Mouse (Mus musculus): Measurements from ENCODE around the gene Bst2. TPM values are rescaled to one million over a fixed set of nuclear protein-coding genes. Genes with fewer than 3 reads are reported as not detected.
A peak's percentile ranks its signal among the peaks of the same experiment; 100 is the strongest.
"Not testable (repeated sequence)": the region's sequence is repeated elsewhere in the genome, so short reads cannot be mapped to it uniquely, and the experiment has no call there.

Bst2 gene
- polyA plus RNA-seq, 1 experiment from 2014 or later = 4.2 TPM

DNA sequence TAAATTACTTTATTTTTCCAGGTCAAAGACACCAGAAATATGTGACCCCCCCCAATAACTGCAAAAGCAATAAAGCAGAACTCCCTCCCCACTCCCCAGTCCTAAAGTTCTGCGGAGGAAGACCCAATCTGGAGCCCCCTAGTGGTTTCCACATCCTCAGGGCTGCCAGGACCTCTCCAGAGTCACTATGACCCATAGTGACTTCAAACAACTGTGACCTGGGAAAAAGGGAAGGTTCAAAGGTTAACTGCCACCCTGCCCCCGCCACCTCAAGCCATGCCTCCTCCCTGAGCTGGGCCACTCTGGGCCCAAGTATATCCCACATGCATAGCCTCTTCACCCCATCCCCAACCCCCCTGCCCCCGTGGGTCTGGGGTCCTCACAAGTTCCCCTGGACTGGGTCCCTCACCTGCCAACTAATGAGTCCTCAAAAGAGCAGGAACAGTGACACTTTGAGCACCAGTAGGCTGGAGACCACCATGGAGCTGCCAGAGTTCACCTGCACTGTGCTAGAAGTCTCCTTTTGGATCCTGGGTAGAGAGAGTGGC, 2.9 kb downstream of the Bst2 start:
- Histone ChIP-seq H3K27ac (ENCODE audit: low read depth, low read length) (no peak overlapping the region), H3K9ac (ENCODE audit: low read depth, low read length) (no peak overlapping the region), H3K9me3 (replicated peaks; ENCODE audit: control insufficient read depth, low read length) (no peaks in the 10 kb centered on the region), H3K4me1 (ENCODE audit: control insufficient read depth, insufficient read depth, low read length) (no peaks in the 10 kb centered on the region), H3K36me3 (ENCODE audit: control insufficient read depth, insufficient read depth, low read length) (no peaks in the 10 kb centered on the region), H3K4me3 (ENCODE audit: low read depth, low read length) (no peak overlapping the region), H3K4me2 (no peak overlapping the region), H3K27me3 (ENCODE audit: control insufficient read depth, insufficient read depth, low read length) (0 out of 2 replicates have a peak, but pooled peaks cover 4% of the 10 kb centered on the region)
- WGBS (ENCODE audit: insufficient replicate concordance) = 40% methylated on average over 3 of the region's 3 CpGs
- no peak for ATAC-seq (replicated peaks; ENCODE audit: insufficient number of reproducible peaks, low FRiP score, low TSS enrichment)

- 54% methylated on average over 5 of the region's 12 CpGs for WGBS (ENCODE audit: insufficient replicate concordance)
- ATAC-seq (replicated peaks; ENCODE audit: insufficient number of reproducible peaks, low FRiP score, low TSS enrichment); H3K9ac ChIP-seq (ENCODE audit: low read depth, low read length); H3K27ac ChIP-seq (ENCODE audit: low read depth, low read length); H3K36me3 ChIP-seq (ENCODE audit: control insufficient read depth, insufficient read depth, low read length); H3K9me3 ChIP-seq (replicated peaks; ENCODE audit: control insufficient read depth, low read length); H3K4me3 ChIP-seq (ENCODE audit: low read depth, low read length); H3K27me3 ChIP-seq (ENCODE audit: control insufficient read depth, insufficient read depth, low read length); H3K4me2 ChIP-seq: not testable (repeated sequence)
- H3K4me1 ChIP-seq (ENCODE audit: control insufficient read depth, insufficient read depth, low read length) = peaks cover 15% of the 10 kb centered on the region
Measured at GRCm38 (mm10) chr8:71530735-71531467, 6.4 kb downstream of the Bst2 start.

DNA sequence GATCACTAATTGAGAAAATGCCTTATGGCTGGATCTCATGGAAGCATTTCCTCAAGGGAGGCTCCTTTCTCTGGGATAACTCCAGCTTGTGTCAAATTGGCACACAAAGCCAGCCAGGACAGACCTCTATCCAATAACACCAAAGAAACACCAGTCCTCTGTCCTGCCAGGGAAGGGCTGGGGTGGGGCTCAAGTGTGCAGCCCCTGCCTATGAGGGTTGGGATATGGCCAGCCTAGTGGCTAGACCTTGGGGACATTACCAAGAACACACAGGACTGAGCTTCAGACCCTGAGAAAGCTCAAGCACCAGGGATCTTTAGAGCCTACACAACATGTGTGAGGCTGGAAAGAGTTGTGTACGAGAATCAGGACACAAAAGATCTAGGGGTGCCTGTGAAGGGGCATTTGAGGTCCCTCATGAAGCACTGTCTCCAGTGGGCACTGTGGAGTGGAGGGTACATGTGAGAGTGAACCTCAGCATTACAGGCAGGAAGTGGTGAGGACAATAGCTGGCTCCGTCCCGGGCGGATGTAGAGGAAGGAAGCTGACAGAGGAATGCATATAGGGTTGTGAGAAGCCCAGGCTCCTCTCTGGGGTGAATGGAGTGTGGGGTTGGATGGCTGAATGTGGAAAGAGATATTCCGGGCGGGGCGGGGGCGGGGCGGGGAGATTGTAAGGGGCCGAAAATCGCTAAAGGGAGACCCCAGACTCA, 8.7 kb downstream of the Bst2 start:
- no peaks in the 10 kb centered on the region for H3K36me3 ChIP-seq (ENCODE audit: control insufficient read depth, insufficient read depth, low read length)
- no peaks in the 10 kb centered on the region for H3K9me3 ChIP-seq (replicated peaks; ENCODE audit: control insufficient read depth, low read length)
- H3K27ac ChIP-seq (ENCODE audit: low read depth, low read length) = peak overlapping the region; percentile 89
- H3K4me2 ChIP-seq = no peak overlapping the region
- 64% methylated on average over 11 of the region's 11 CpGs for WGBS (ENCODE audit: insufficient replicate concordance)
- no peak overlapping the region for H3K4me3 ChIP-seq (ENCODE audit: low read depth, low read length)
- ATAC-seq (replicated peaks; ENCODE audit: insufficient number of reproducible peaks, low FRiP score, low TSS enrichment) = peak; percentile 75; the same call in 1 of the 2 replicates
- peaks cover 12% of the 10 kb centered on the region for H3K27me3 ChIP-seq (ENCODE audit: control insufficient read depth, insufficient read depth, low read length)
- no peak overlapping the region for H3K9ac ChIP-seq (ENCODE audit: low read depth, low read length)
- H3K4me1 ChIP-seq (ENCODE audit: control insufficient read depth, insufficient read depth, low read length) = peaks cover 19% of the 10 kb centered on the region

GRCm38 (mm10) chr8:71527162-71527870, 9.9 kb downstream of the Bst2 start:
- H3K9ac ChIP-seq (ENCODE audit: low read depth, low read length) = no peak overlapping the region
- peaks cover 19% of the 10 kb centered on the region for H3K4me1 ChIP-seq (ENCODE audit: control insufficient read depth, insufficient read depth, low read length)
- no peaks in the 10 kb centered on the region for H3K9me3 ChIP-seq (replicated peaks; ENCODE audit: control insufficient read depth, low read length)
- H3K4me2 ChIP-seq = no peak overlapping the region; the same call in 1 of the 2 replicates
- WGBS (ENCODE audit: insufficient replicate concordance) = 33% methylated on average over 3 of the region's 3 CpGs
- peaks cover 12% of the 10 kb centered on the region for H3K27me3 ChIP-seq (ENCODE audit: control insufficient read depth, insufficient read depth, low read length)
- peak overlapping the region; percentile 75 for H3K27ac ChIP-seq (ENCODE audit: low read depth, low read length)
- no peak overlapping the region for H3K4me3 ChIP-seq (ENCODE audit: low read depth, low read length)
- no peaks in the 10 kb centered on the region for H3K36me3 ChIP-seq (ENCODE audit: control insufficient read depth, insufficient read depth, low read length)
- no peak; the same call in 1 of the 2 replicates for ATAC-seq (replicated peaks; ENCODE audit: insufficient number of reproducible peaks, low FRiP score, low TSS enrichment)

DNA sequence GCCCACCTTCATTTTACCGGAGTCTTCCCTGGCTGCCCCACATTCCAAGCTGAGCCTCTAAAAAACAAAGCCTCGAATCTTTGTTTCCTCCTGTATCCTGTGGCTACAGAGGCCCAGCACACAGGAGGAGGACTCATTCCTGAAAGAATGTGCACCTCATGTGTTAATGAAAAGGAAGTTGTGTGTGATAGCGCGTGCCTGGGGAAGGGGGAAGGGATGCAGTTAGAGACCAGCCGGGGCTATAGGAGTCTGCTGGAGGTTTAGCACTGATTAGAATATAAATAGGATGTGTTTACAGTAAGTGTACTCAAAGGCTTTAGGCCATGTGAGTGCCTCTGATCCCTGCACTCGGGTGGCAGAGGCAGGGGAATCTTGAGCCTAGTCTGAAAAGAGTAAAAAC, 11.0 kb downstream of the Bst2 start:
- Histone ChIP-seq H3K4me3 (ENCODE audit: low read depth, low read length) (no peak overlapping the region), H3K4me1 (ENCODE audit: control insufficient read depth, insufficient read depth, low read length) (peaks cover 22% of the 10 kb centered on the region), H3K36me3 (ENCODE audit: control insufficient read depth, insufficient read depth, low read length) (no peaks in the 10 kb centered on the region), H3K27me3 (ENCODE audit: control insufficient read depth, insufficient read depth, low read length) (peaks cover 12% of the 10 kb centered on the region), H3K4me2 (peak overlapping the region; percentile 32), H3K9me3 (replicated peaks; ENCODE audit: control insufficient read depth, low read length) (no peaks in the 10 kb centered on the region), H3K27ac (ENCODE audit: low read depth, low read length) (peak overlapping the region; percentile 75), H3K9ac (ENCODE audit: low read depth, low read length) (no peak overlapping the region)
- ATAC-seq (replicated peaks; ENCODE audit: insufficient number of reproducible peaks, low FRiP score, low TSS enrichment) = no peak
- 5% methylated on average over 6 of the region's 6 CpGs for WGBS (ENCODE audit: insufficient replicate concordance)

GRCm38 (mm10) chr8:71525226-71526050, 11.8 kb downstream of the Bst2 start, which contains the start of gene Ccdc194:
Gene Ccdc194, minus strand, starts transcription at chr8:71525711.
- no peaks in the 10 kb centered on the region for H3K9me3 ChIP-seq (replicated peaks; ENCODE audit: control insufficient read depth, low read length)
- WGBS (ENCODE audit: insufficient replicate concordance) = 7% methylated on average over 46 of the region's 46 CpGs
- no peaks in the 10 kb centered on the region for H3K36me3 ChIP-seq (ENCODE audit: control insufficient read depth, insufficient read depth, low read length)
- peaks cover 12% of the 10 kb centered on the region for H3K27me3 ChIP-seq (ENCODE audit: control insufficient read depth, insufficient read depth, low read length)
- H3K4me1 ChIP-seq (ENCODE audit: control insufficient read depth, insufficient read depth, low read length) = peaks cover 22% of the 10 kb centered on the region
- H3K9ac ChIP-seq (ENCODE audit: low read depth, low read length) = peak within 1 kb of the TSS; percentile 2; the same call in 1 of the 2 replicates
- peak within 1 kb of the TSS; percentile 55 for H3K4me2 ChIP-seq
- peak within 1 kb of the TSS; percentile 75 for H3K27ac ChIP-seq (ENCODE audit: low read depth, low read length)
- peak within 1 kb of the TSS; percentile 20 for H3K4me3 ChIP-seq (ENCODE audit: low read depth, low read length)
- ATAC-seq (replicated peaks; ENCODE audit: insufficient number of reproducible peaks, low FRiP score, low TSS enrichment) = no peak

GRCm38 (mm10) chr8:71521634-71522033, 15.6 kb downstream of the Bst2 start:
- Histone ChIP-seq H3K27me3 (ENCODE audit: control insufficient read depth, insufficient read depth, low read length) (peaks cover 12% of the 10 kb centered on the region), H3K4me1 (ENCODE audit: control insufficient read depth, insufficient read depth, low read length) (peaks cover 14% of the 10 kb centered on the region), H3K9me3 (replicated peaks; ENCODE audit: control insufficient read depth, low read length) (no peaks in the 10 kb centered on the region), H3K36me3 (ENCODE audit: control insufficient read depth, insufficient read depth, low read length) (no peaks in the 10 kb centered on the region), H3K4me3 (ENCODE audit: low read depth, low read length) (no peak overlapping the region), H3K27ac (ENCODE audit: low read depth, low read length) (no peak overlapping the region), H3K9ac (ENCODE audit: low read depth, low read length) (no peak overlapping the region), H3K4me2 (peak overlapping the region; percentile 24)
- peak; percentile 68; the same call in 1 of the 2 replicates for ATAC-seq (replicated peaks; ENCODE audit: insufficient number of reproducible peaks, low FRiP score, low TSS enrichment)
- 6% methylated on average over 17 of the region's 17 CpGs for WGBS (ENCODE audit: insufficient replicate concordance)

Data from heart, embryonic 11.5 days (tissue).